Mouse (Mus musculus): Measurements from ENCODE around the gene Slc25a17. TPM values are rescaled to one million over a fixed set of nuclear protein-coding genes. Genes with fewer than 3 reads are reported as not detected.

Gene Slc25a17
- polyA plus RNA-seq, 1 experiment from 2014 or later: 127 TPM

GRCm38 (mm10) chr15:81386327-81386726 is 25.7 kb upstream of the Slc25a17 start:
- no peak for ATAC-seq (ENCODE audit: low FRiP score, low TSS enrichment)
- Histone ChIP-seq H3K4me3 (ENCODE audit: low read length) (no peak overlapping the region), H3K9ac (ENCODE audit: low read depth, low read length) (no peak overlapping the region), H3K4me2 (replicated peaks; ENCODE audit: low read depth, low read length) (no peak overlapping the region), H3K4me1 (ENCODE audit: control insufficient read depth, insufficient read depth, low read length) (no peaks in the 10 kb centered on the region), H3K27me3 (ENCODE audit: control insufficient read depth, insufficient read depth, low read length) (no peaks in the 10 kb centered on the region), H3K9me3 (ENCODE audit: control insufficient read depth, low read length) (no peaks in the 10 kb centered on the region), H3K27ac (ENCODE audit: low read depth, low read length) (no peak overlapping the region), H3K36me3 (ENCODE audit: control insufficient read depth, insufficient read depth, low read length) (peaks cover 89% of the 10 kb centered on the region)
- 99% methylated on average over 5 of the region's 5 CpGs for WGBS

GRCm38 (mm10) chr15:81378845-81379244 is 18.2 kb upstream of the Slc25a17 start:
- Histone ChIP-seq H3K9ac (ENCODE audit: low read depth, low read length) (no peak overlapping the region), H3K4me3 (ENCODE audit: low read length) (no peak overlapping the region), H3K9me3 (ENCODE audit: control insufficient read depth, low read length) (no peaks in the 10 kb centered on the region), H3K27me3 (ENCODE audit: control insufficient read depth, insufficient read depth, low read length) (no peaks in the 10 kb centered on the region), H3K27ac (ENCODE audit: low read depth, low read length) (no peak overlapping the region), H3K4me1 (ENCODE audit: control insufficient read depth, insufficient read depth, low read length) (no peaks in the 10 kb centered on the region), H3K36me3 (ENCODE audit: control insufficient read depth, insufficient read depth, low read length) (peaks cover 75% of the 10 kb centered on the region), H3K4me2 (replicated peaks; ENCODE audit: low read depth, low read length) (no peak overlapping the region)
- WGBS: 90% methylated on average over 2 of the region's 2 CpGs
- no peak for ATAC-seq (ENCODE audit: low FRiP score, low TSS enrichment)

GRCm38 (mm10) chr15:81374621-81375020 is 14.0 kb upstream of the Slc25a17 start:
- WGBS: 88% methylated on average over 11 of the region's 11 CpGs
- Histone ChIP-seq H3K36me3 (ENCODE audit: control insufficient read depth, insufficient read depth, low read length) (peaks cover 83% of the 10 kb centered on the region), H3K4me2 (replicated peaks; ENCODE audit: low read depth, low read length) (no peak overlapping the region), H3K27me3 (ENCODE audit: control insufficient read depth, insufficient read depth, low read length) (no peaks in the 10 kb centered on the region), H3K9me3 (ENCODE audit: control insufficient read depth, low read length) (no peaks in the 10 kb centered on the region), H3K4me1 (ENCODE audit: control insufficient read depth, insufficient read depth, low read length) (no peaks in the 10 kb centered on the region), H3K27ac (ENCODE audit: low read depth, low read length) (no peak overlapping the region), H3K9ac (ENCODE audit: low read depth, low read length) (no peak overlapping the region), H3K4me3 (ENCODE audit: low read length) (no peak overlapping the region)
- no peak for ATAC-seq (ENCODE audit: low FRiP score, low TSS enrichment)

- Histone ChIP-seq H3K36me3 (ENCODE audit: control insufficient read depth, insufficient read depth, low read length) (peaks cover 93% of the 10 kb centered on the region), H3K9me3 (ENCODE audit: control insufficient read depth, low read length) (no peaks in the 10 kb centered on the region), H3K27ac (ENCODE audit: low read depth, low read length) (no peak overlapping the region), H3K4me3 (ENCODE audit: low read length) (no peak overlapping the region), H3K4me1 (ENCODE audit: control insufficient read depth, insufficient read depth, low read length) (no peaks in the 10 kb centered on the region), H3K27me3 (ENCODE audit: control insufficient read depth, insufficient read depth, low read length) (no peaks in the 10 kb centered on the region), H3K9ac (ENCODE audit: low read depth, low read length) (no peak overlapping the region), H3K4me2 (replicated peaks; ENCODE audit: low read depth, low read length) (no peak overlapping the region)
- 80% methylated on average over 1 of the region's 1 CpGs for WGBS
- no peak for ATAC-seq (ENCODE audit: low FRiP score, low TSS enrichment)
These were observed 9.7 kb upstream of the Slc25a17 start for GRCm38 (mm10) chr15:81370356-81370755.

- WGBS: 80% methylated on average over 1 of the region's 1 CpGs
- no peak for ATAC-seq (ENCODE audit: low FRiP score, low TSS enrichment)
These were observed 8.0 kb upstream of the Slc25a17 start for GRCm38 (mm10) chr15:81368601-81369000.

GRCm38 (mm10) chr15:81366241-81366640 is 5.6 kb upstream of the Slc25a17 start:
- Histone ChIP-seq H3K27ac (ENCODE audit: low read depth, low read length) (no peak overlapping the region), H3K9me3 (ENCODE audit: control insufficient read depth, low read length) (no peaks in the 10 kb centered on the region), H3K4me2 (replicated peaks; ENCODE audit: low read depth, low read length) (no peak overlapping the region), H3K36me3 (ENCODE audit: control insufficient read depth, insufficient read depth, low read length) (peaks cover 83% of the 10 kb centered on the region), H3K4me3 (ENCODE audit: low read length) (no peak overlapping the region), H3K27me3 (ENCODE audit: control insufficient read depth, insufficient read depth, low read length) (no peaks in the 10 kb centered on the region), H3K9ac (ENCODE audit: low read depth, low read length) (no peak overlapping the region), H3K4me1 (ENCODE audit: control insufficient read depth, insufficient read depth, low read length) (no peaks in the 10 kb centered on the region)
- no peak for ATAC-seq (ENCODE audit: low FRiP score, low TSS enrichment)
- 75% methylated on average over 4 of the region's 4 CpGs for WGBS

More at GRCm38 (mm10) chr15:81368601-81369000, 8.0 kb upstream of the Slc25a17 start:
- no peaks in the 10 kb centered on the region for H3K4me1 ChIP-seq (ENCODE audit: control insufficient read depth, insufficient read depth, low read length)
- no peaks in the 10 kb centered on the region for H3K27me3 ChIP-seq (ENCODE audit: control insufficient read depth, insufficient read depth, low read length)
- H3K27ac ChIP-seq (ENCODE audit: low read depth, low read length): no peak overlapping the region
- peaks cover 97% of the 10 kb centered on the region for H3K36me3 ChIP-seq (ENCODE audit: control insufficient read depth, insufficient read depth, low read length)
- H3K4me3 ChIP-seq (ENCODE audit: low read length): no peak overlapping the region
- no peak overlapping the region for H3K9ac ChIP-seq (ENCODE audit: low read depth, low read length)
- H3K9me3 ChIP-seq (ENCODE audit: control insufficient read depth, low read length): no peaks in the 10 kb centered on the region
- H3K4me2 ChIP-seq (replicated peaks; ENCODE audit: low read depth, low read length): no peak overlapping the region

GRCm38 (mm10) chr15:81365246-81365645 is 4.6 kb upstream of the Slc25a17 start:
- Histone ChIP-seq H3K4me3 (ENCODE audit: low read length) (no peak overlapping the region), H3K9me3 (ENCODE audit: control insufficient read depth, low read length) (no peaks in the 10 kb centered on the region), H3K9ac (ENCODE audit: low read depth, low read length) (no peak overlapping the region), H3K4me1 (ENCODE audit: control insufficient read depth, insufficient read depth, low read length) (no peaks in the 10 kb centered on the region), H3K36me3 (ENCODE audit: control insufficient read depth, insufficient read depth, low read length) (peaks cover 73% of the 10 kb centered on the region), H3K4me2 (replicated peaks; ENCODE audit: low read depth, low read length) (no peak overlapping the region), H3K27ac (ENCODE audit: low read depth, low read length) (no peak overlapping the region), H3K27me3 (ENCODE audit: control insufficient read depth, insufficient read depth, low read length) (no peaks in the 10 kb centered on the region)
- ATAC-seq (ENCODE audit: low FRiP score, low TSS enrichment): no peak
- 89% methylated on average over 8 of the region's 8 CpGs for WGBS

- 93% methylated on average over 1 of the region's 1 CpGs for WGBS
These were observed 3.7 kb upstream of the Slc25a17 start for GRCm38 (mm10) chr15:81364271-81364670.

GRCm38 (mm10) chr15:81362501-81362900 is 1.9 kb upstream of the Slc25a17 start:
- 80% methylated on average over 1 of the region's 1 CpGs for WGBS
- H3K4me3 ChIP-seq (ENCODE audit: low read length): no peak overlapping the region
- H3K27me3 ChIP-seq (ENCODE audit: control insufficient read depth, insufficient read depth, low read length): no peaks in the 10 kb centered on the region
- ATAC-seq (ENCODE audit: low FRiP score, low TSS enrichment): no peak
- H3K4me2 ChIP-seq (replicated peaks; ENCODE audit: low read depth, low read length): no peak overlapping the region
- no peak overlapping the region; the same call in 1 of the 2 replicates for H3K27ac ChIP-seq (ENCODE audit: low read depth, low read length)
- H3K36me3 ChIP-seq (ENCODE audit: control insufficient read depth, insufficient read depth, low read length): peaks cover 47% of the 10 kb centered on the region
- no peaks in the 10 kb centered on the region for H3K9me3 ChIP-seq (ENCODE audit: control insufficient read depth, low read length)
- H3K9ac ChIP-seq (ENCODE audit: low read depth, low read length): no peak overlapping the region
- peaks cover 13% of the 10 kb centered on the region; the same call in 1 of the 2 replicates for H3K4me1 ChIP-seq (ENCODE audit: control insufficient read depth, insufficient read depth, low read length)

More at GRCm38 (mm10) chr15:81364271-81364670, 3.7 kb upstream of the Slc25a17 start:
- Histone ChIP-seq H3K4me2 (replicated peaks; ENCODE audit: low read depth, low read length) (no peak overlapping the region), H3K36me3 (ENCODE audit: control insufficient read depth, insufficient read depth, low read length) (peaks cover 63% of the 10 kb centered on the region), H3K27ac (ENCODE audit: low read depth, low read length) (no peak overlapping the region), H3K4me1 (ENCODE audit: control insufficient read depth, insufficient read depth, low read length) (peaks cover 4% of the 10 kb centered on the region; the same call in 1 of the 2 replicates), H3K9me3 (ENCODE audit: control insufficient read depth, low read length) (no peaks in the 10 kb centered on the region), H3K4me3 (ENCODE audit: low read length) (no peak overlapping the region), H3K27me3 (ENCODE audit: control insufficient read depth, insufficient read depth, low read length) (no peaks in the 10 kb centered on the region), H3K9ac (ENCODE audit: low read depth, low read length) (no peak overlapping the region)
- no peak for ATAC-seq (ENCODE audit: low FRiP score, low TSS enrichment)
